Mouse (Mus musculus): ENCODE results near the gene Thada.
"Not testable (repeated sequence)": the region's sequence is repeated elsewhere in the genome, so short reads cannot be mapped to it uniquely, and the experiment has no call there.

Thada gene

DNA sequence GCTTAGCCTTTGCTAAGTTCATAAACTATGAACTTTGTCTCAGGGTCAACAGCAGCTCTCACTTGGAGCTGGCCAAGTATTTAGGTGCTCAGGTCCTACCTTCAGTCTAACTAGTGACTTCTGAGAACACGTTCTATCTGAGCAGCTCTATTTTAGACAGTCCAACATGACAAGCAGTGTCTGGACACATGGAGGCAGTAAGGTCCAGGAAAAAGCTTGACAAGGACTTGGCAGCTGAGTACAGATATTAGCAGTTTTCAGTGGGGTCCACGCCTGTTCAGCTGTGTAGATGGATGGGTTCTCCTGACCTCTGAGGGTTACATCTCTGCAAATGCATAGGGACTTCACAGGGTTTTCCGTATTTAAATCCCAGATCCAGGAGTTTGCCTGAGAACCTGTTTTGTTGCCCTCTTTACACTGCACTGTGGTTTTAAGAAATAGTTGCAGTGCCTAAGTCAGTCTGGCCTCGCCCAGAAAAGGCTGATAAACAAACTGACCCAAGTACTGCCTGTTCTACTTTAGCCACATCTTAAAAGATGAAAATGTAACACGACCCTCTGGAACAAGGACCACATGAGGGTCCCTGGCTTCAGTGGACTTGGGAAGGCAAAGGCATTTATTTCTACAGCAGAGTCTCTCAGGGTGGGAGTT, 200.4 kb downstream of the Thada start:
- intact Hi-C loops (cut with DNase I): no loop called here

DNA sequence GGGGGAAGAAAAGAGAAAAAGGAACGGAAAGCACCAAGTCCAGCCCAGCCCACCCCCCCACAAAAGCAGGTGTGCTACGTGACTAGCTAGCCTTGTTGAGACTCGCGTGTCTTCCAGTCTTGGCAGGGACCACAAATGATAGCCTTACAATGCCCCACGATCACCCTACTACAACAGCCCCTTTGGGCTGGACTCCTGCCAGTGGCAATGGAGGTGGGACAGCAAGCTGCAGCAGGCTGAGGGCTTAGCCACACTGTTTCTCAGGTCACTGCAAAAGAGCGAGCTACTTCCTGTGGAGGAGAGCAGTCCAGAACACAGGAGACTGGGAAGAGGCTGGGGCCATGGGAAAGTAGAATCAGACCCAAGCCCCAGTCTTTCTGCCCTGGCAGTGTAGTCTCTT, 201.7 kb downstream of the Thada start:
- intact Hi-C loops (cut with DNase I): no loop called here

DNA sequence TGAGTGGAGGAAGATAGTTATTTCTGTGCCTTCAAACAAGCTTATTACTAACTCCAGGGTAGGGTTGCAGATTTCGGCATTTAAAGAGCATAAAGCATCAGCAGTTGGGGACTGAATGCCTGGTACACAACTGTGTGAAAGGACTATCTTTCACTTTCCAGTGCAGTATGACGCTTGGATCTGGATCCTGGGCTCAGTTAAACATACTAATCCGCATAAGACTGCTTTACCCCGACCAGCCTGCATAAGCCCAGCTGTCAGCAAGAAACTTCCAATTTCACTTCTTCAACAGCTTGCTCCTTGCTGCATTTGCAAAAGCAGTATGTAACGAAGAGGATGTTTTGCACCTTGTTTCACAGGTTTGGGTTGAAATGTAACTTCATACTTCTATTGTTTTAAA, 202.4 kb downstream of the Thada start:
- intact Hi-C loops (cut with DNase I): no loop called here

DNA sequence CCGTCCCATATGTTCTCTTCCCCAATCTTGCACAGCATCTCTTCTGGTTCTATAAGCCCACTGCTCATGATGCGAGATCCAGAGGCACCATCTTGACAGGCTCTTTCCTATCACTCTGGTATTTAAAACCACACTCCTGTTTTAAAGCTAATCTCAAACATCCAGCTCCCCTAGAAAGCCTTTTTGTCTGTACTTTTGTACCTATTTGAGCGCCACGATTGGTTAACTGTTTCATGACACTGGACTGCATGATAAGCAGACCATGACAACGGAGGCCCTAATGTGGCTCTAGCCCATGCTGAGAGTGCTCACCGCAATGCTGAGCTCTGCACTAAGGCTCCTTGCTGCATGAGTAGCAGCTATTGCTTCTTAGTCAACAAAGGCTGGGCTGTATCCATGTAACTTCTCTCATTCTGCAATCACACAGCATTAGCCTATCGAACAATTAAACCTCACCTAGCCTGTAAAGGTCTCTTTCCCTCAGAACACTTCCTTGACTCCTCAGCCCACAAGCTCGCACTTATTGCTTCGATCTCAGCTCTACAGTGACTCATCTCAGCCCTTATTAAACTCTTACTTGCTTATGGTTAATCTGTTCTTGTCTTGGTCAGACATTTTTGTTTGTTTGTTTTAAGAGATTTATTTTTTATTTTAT, 203.6 kb downstream of the Thada start:
- intact Hi-C loops (cut with DNase I): no loop called here

DNA sequence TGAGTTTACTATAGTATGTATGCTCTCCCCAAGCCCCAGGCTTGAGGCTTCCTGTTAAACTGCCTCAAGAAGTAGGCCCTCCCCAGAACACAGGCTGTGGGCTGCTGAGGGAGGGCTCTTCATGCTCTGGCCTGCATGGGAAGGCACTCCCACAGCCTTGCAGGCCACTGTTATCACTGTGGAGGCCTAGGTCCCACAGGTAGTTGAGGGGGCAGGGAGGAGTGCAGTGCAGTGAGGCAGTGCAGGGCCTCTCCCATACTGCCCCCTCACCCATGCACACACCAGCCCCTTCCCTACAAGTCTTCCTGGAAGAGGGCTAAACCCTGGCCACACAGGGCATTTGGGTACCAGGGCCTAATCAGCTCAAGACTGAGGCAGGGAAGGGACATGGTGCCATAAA, 205.0 kb downstream of the Thada start:
- intact Hi-C loops (cut with DNase I): no loop called here

DNA sequence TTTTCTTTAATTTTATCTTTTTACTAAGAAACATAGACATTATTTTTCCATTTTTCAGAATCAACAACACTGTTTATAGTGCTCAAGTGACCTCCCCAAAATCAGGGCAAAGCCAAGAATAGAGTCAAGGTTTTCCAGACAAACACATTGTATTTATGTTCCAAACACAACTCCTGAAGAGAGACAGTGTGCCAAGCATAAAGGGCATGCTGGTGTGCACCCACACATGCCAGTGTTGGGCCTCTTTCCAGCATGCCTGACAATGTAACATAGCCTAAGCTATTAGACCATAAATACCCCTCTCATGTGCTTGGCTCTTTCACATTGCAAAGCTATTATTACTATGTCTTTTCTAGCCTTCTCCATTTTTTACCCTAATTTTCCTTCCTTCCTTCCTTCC, 205.8 kb downstream of the Thada start:
- intact Hi-C loops (cut with DNase I): no loop called here

DNA sequence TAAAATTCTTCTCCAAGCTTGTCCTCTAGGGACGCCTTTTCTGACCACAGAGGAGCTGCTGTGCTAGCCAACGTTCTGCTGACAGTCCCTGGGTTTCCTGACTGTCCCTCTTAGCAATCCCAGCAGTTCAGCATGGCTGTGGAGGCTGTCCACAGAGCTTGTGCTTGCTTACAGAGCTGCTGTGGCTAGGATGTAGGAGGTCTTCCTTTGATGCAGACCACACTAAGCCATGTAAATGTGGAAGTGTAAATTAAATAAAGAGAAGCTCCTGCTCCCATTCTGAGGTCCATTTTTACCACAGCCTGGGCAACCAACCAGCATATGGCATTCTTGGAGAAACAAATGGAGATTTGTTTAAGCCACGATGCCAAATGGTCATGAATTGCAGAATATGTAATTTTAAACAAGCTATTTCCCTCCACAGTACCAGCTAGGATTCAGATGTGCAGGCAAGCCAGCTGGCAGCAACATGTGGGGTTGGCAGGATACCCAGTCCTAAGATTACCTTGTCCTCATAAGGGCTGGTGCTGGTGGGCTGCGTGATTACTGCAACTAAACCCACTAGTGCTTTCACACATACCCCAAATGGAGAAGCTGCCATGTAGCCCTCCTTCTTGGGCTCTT, 207.3 kb downstream of the Thada start:
- intact Hi-C loops (cut with DNase I): no loop called here

DNA sequence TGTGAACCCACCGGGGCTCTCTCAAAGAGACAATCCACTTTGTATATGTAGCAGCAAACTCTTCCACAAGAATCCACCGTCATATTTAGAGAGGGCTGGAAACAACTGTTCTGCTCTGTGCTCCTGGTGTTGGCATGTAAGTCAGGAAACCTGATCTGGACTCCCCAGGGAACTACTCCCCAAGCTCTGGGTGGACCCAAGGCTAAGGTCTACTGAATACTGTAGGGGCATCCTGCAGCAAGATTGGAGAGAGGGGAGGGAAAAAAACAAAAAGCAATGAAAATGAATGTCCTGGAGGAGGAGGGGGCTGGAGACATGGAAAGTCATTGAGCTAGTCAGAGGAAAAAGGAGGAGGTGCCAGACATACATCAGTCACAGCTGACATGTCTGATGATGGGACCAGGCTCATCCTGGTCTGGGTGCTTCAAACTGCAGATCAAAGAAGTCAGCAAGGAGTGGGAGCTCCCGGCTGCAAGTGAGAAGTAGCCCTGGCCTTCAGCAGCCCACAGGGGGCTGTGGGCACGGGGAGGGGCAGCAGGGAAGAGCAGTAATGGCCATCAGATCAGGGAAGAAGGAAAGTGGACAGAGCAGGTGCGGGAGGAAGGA, 208.0 kb downstream of the Thada start:
- intact Hi-C loops (cut with DNase I): no loop called here

DNA sequence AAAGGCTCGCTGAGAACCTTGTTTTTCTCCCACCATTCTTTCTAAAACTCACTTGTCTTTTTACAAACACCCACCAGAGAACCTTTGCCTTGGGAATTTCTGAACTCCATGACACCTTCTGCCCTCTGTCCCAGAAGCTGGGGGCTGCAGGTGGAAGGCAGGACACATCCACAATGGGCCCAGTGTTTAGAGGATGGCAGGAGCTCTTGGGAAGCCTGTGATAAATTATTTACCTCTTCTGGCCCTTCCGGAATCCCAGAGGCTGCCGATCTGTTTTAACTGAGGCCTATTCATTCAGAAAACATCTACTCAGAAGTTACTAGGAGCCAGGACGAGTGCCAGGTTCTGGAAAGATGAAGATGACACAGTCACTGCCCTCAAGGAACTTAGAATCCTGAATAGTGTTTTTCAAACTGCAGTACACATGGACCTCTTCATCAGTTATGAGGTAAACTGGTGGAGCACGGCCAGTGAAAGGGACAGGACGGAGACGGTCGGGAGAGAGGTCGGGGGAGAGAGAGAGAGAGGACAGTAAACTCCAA, 209.7 kb downstream of the Thada start:
- intact Hi-C loops (cut with DNase I): no loop called here

DNA sequence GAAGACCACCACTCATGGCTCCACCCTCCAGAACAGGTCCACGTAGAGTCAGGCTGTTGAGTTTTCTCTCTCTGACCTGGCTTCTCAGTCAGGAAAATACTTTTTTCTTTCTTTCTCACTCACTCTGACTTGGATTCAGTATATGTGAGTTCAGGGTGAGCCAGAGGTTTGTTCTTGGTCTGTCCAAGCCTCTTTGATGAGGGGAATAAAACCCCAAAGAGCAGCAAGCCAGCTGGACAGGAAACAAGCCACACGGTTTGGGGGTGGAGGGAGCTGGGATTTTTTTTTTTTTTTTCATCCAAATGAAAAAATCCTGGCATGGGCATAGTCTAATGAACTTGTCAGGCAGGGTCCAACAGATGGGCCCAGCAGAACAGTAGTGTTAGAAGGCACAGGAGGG, 210.2 kb downstream of the Thada start:
- intact Hi-C loops (cut with DNase I): no loop called here

DNA sequence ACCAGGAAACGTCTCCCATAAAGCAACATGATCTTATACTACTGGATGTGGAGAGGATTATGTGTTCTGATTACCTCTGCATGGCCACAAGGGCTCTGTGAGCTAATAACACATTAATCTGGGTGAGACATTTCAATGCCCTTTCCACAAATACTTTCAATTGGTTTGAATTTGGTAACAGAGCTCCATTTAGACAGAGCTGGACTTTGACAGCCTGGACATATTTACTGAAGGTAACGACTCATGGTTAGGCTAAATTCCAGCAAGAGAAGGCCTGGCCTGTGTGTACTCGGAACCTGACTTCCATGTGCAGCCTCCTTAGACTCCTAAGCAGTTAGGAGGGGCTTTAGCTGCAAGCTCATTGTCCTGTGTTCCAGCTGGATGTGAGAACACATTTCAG, 214.6 kb downstream of the Thada start:
- intact Hi-C loops (cut with DNase I): no loop called here

DNA sequence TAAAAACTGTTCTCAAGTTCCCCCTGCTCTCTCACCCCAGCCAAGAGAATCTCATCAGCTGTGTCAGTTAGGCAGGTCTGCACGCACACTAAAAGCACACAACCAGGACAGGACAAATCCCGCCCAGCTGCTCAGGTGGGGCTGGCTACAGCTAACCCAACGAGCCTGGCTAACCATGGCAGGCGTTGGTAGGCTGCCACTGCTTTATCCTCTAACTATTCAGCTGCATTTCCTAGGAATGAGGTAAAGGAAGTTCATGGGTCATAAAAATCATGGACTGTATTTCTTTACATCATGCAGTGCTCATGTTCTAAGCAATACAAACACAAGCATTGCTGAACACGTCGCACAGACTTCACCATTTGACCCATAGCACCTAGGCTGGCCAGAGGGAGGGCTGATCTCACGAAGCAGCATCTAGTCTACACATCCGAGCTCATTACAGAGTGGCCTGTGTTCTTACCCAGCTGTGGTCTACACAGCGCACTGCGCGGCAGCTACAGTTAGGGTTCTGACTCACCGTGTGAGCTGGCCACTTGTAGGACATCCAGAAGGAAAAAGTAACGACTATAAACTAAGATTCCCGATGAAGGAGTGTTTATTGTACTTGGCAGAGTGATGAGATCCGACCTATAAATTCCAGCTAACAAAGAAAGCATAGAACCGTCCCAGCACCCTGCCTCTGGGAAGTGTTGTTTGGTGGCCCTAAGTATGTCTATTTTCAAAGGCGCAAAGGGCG, 221.7 kb downstream of the Thada start:
- intact Hi-C loops (cut with DNase I): no loop called here

DNA sequence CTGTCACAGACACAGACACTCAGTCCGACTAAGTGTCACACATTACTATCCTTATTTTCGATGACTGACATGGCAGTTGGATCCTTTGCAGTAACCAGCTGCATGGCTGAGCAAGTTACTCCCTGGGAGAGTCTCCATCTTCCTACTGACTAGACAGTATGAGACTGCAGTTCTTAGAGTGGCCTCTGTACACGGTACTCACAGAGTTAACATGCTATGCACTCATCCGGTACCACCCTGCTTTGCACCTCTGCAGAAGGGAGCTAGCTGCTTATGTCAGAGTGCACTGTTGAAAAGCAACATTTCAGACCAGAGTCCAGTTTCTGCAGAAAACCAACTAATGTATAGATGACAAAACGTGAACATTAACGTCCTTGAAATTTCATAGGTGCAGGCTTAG, 222.2 kb downstream of the Thada start:
- intact Hi-C loops (cut with DNase I): no loop called here

DNA sequence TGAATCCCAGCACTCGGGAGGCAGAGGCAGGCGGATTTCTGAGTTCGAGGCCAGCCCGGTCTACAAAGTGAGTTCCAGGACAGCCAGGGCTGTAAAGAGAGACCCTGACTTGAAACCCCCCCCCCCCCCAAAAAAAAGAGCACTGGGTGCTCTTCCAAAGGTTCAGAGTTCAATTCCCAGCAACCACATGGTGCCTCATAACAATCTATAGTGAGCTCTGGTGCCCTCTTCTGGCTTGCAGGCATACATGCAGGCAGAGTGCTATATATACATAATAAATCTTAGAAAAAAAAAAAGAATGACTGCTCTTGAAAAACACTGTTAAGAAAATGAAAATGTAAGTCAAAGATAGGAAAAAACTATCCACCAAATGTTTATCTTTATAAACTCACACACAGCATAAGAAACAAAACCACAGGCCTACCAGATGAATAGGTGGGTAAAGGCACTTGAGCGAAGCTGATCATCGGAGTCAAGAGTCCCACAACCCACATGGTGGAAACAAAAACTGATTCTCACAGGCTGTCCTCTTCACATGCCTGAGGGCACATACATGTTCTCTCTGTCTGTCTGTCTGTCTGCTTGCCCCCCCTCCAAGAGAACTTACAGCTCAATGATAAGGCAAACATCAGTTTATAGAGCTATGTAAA, 224.6 kb downstream of the Thada start:
- intact Hi-C loops (cut with DNase I): no loop called here

DNA sequence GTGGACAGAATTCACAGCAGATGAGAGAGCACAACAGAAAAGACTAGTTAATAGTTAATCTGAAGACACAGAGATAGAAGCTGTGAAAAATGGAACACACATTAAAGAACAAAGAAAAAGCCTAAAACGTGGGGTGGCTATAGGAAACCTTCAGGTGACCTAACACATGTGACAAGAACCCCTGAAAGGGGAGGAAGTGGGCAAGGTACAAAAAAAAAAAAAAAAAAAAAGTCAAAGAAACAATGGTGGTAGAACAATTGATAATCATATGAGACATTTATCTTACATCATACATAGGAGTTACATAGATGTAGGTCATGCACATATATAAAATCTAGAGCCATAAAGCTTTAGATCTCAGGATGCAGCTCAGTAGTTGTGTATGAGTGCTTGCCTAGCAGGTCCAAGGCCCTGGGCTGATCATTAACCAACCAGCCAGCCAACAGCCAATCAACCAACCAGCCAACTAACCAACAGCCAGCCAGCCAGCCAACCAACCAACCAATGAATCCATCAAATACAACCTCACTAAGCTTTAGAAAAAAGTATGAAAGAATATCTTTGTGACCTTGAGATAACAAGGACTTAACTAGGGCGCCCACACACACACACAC, 226.2 kb downstream of the Thada start:
- intact Hi-C loops (cut with DNase I): no loop called here

DNA sequence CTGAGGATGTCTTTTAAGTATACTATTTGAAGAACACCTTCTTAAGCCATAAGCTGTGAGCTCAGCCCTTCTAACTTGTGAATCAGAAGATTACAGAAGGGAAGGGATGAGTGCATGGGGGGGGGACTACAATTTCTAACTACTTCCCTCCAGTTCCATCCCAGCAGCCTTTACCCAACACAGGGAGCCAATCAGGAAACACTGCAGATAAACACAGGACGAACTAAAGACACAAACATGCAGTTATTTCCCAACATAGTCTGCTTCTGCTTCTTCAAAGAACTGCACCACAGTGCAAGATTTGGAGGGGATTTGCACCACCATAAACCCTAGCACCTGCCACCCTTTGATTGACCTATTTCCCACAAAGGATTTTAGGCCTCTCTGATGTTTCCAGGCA, 227.8 kb downstream of the Thada start:
- intact Hi-C loops (cut with DNase I): no loop called here

DNA sequence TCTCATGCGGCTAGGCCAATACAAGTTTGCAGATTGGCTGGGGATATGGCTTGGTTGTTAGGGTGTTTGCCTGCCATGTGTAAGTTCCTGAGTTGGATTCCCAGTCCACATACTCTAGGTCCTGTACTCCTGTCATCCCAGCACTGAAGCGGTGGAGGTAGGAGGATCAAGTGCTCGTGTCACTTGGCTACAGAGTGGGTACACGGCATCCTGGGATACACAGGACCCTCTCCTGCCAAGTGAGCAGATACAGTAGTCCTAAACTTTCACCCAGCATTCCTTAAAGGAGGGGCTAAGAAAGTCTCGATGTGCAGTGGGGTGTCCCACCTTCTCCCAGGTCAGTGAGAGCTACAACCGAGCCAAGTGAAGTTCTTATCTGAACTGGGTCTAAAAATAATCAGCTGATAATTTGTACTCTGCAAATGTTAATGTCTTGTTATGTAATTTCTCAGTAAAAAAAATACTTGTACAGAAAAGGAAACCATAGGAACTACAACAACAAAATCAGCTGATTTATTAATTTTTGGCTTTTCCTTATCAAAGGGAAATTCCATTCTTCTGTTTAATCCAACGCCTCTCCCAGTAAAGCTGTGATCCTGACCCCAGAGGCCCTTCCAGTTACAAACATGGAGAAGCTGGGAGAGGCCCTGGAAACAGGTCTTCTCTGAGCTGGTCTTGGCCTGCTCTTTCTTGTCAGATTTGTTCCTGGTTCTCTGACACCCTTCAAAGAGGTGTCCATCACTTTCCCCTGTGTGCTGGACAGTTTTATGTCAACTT, 229.0 kb downstream of the Thada start:
- intact Hi-C loops (cut with DNase I): no loop called here

DNA sequence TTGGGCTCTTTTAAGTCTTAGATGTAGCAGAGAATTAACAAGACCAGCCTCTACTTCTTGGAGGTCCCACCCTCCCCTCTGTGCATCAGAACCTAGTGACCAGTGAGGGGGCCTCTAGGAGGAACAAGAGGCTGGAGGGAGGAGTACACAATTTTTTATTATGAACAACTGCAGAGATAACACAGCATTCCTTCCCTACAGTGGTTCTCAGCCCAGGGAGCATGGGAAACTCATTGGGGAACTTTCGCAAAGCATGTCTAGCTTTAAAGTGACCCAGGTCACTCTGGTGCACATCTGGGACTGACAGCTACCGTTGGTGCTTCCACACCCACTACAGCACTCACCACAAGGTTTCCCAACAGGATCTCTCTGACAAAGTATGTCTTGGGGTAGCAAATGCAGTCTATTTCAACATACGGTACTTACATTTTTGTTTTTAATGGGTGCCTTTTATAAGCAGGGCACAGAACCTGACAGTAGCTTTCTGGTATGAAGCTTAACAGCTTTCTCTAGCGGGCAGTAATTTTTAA, 230.5 kb downstream of the Thada start:
- intact Hi-C loops (cut with DNase I): no loop called here

DNA sequence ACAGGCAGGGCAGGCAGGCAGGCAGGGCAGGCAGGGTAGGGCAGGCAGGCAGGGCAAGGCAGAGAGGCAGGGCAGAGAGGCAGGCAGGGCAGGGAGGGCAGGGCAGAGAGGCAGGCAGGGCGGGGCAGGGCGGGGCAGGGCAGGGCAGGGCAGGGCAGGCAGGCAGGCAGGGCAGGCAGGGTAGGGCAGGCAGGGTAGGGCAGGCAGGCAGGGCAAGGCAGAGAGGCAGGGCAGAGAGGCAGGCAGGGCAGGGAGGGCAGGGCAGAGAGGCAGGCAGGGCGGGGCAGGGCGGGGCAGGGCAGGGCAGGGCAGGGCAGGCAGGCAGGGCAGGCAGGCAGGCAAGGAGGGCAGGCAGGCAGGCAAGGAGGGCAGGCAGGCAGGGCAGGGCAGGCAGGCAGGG, 231.2 kb downstream of the Thada start:
- intact Hi-C loops (cut with DNase I): not testable (repeated sequence)

DNA sequence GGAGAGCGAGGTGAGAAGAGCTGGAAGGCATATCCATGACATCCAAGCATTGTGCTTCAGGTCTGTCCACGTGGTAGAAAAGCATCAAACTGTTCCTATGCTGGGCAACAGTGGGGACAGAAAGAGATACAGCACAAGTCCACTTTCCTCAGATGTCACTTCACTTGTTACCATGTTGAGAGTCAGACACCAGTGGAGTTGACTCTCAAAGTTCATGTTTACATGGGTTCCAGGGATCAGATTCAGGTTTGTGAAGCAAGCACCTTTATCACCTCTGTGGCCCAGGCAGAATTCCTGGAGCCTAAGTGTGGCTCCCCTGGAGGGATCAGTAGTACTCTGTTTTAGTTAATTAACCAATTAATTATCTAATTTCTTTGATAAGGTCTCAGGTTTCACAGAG, 232.2 kb downstream of the Thada start:
- intact Hi-C loops (cut with DNase I): no loop called here
